Mouse (Mus musculus) megakaryocyte, embryonic 14.5 days (primary cell): ENCODE data around the gene Aqr. TPM values are rescaled to one million over a fixed set of nuclear protein-coding genes. Genes with fewer than 3 reads are reported as not detected.
"Not testable (repeated sequence)": the region's sequence is repeated elsewhere in the genome, so short reads cannot be mapped to it uniquely, and the experiment has no call there.

ENCODE experiments used
- H3K27me3 ChIP-seq: replicated peaks from 2 replicates; pipeline ENCODE3; 2012; ENCODE audit warnings: inconsistent platforms
- H3K36me3 ChIP-seq: replicated peaks from 2 replicates; pipeline ENCODE3; 2012; ENCODE audit warnings: low read length, inconsistent platforms, mixed read lengths
- H3K4me1 ChIP-seq: 2 replicates; pipeline ENCODE4 v1.6.1; 2012; ENCODE audit warnings: inconsistent platforms
- H3K4me3 ChIP-seq: replicated peaks from 2 replicates; pipeline ENCODE3; 2012; ENCODE audit warnings: moderate library complexity, mild to moderate bottlenecking, inconsistent platforms
- H3K9me3 ChIP-seq: 2 replicates; pipeline ENCODE4 v1.6.1; 2012; ENCODE audit warnings: inconsistent platforms
- FLI1 ChIP-seq: IDR thresholded peaks from 2 replicates; pipeline ENCODE4 v1.6.1; 2012; ENCODE audit warnings: low read length, inconsistent platforms, mixed read lengths
- GATA1 ChIP-seq: IDR thresholded peaks from 3 replicates; pipeline ENCODE4 v1.6.1; 2012; ENCODE audit warnings: mixed read lengths, low read length, inconsistent platforms, borderline replicate concordance
- polyA plus RNA-seq: library from polyadenylated mRNA; stranded (reverse); fragments of >175 nt; gene quantifications from 2 replicates; pipeline ENCODE4 v1.2.3, GENCODE M21; 2012; ENCODE audit warnings: low replicate concordance; ENCODE audit not compliant: insufficient read depth

Gene Aqr
- polyA plus RNA-seq: 1.2 and 2.8 TPM in 2 replicates

GRCm38 (mm10) chr2:114186924-114187323 lies at the start of gene Aqr:
Aqr (minus strand) TSS chr2:114187024.
- H3K27me3 ChIP-seq, H3K9me3 ChIP-seq, H3K36me3 ChIP-seq, H3K4me1 ChIP-seq, H3K4me3 ChIP-seq: not testable (repeated sequence)

GRCm38 (mm10) chr2:114236566-114236965 lies 49.7 kb upstream of the Aqr start:
- H3K4me3 ChIP-seq: no peak overlapping the region
- no peaks in the 10 kb centered on the region for H3K4me1 ChIP-seq
- no peaks in the 10 kb centered on the region for H3K36me3 ChIP-seq
- TF ChIP-seq FLI1 (no peak), GATA1 (no peak)
- H3K27me3 ChIP-seq: no peaks in the 10 kb centered on the region
- H3K9me3 ChIP-seq: no peaks in the 10 kb centered on the region

GRCm38 (mm10) chr2:114235584-114235983 lies 48.8 kb upstream of the Aqr start:
- Histone ChIP-seq H3K4me3 (no peak overlapping the region), H3K9me3 (no peaks in the 10 kb centered on the region), H3K36me3 (no peaks in the 10 kb centered on the region), H3K27me3 (no peaks in the 10 kb centered on the region), H3K4me1 (no peaks in the 10 kb centered on the region)
- TF ChIP-seq FLI1: no peak
- no peak for TF ChIP-seq GATA1

- H3K9me3 ChIP-seq: no peaks in the 10 kb centered on the region
- no peak overlapping the region for H3K4me3 ChIP-seq
- TF ChIP-seq FLI1: no peak
- no peak for TF ChIP-seq GATA1
- H3K27me3 ChIP-seq: no peaks in the 10 kb centered on the region
- H3K4me1 ChIP-seq: no peaks in the 10 kb centered on the region
- H3K36me3 ChIP-seq: no peaks in the 10 kb centered on the region
Measured at GRCm38 (mm10) chr2:114231248-114231647, 44.4 kb upstream of the Aqr start.

- Histone ChIP-seq H3K4me3 (no peak overlapping the region), H3K9me3 (no peaks in the 10 kb centered on the region), H3K36me3 (no peaks in the 10 kb centered on the region), H3K4me1 (no peaks in the 10 kb centered on the region), H3K27me3 (no peaks in the 10 kb centered on the region)
- TF ChIP-seq GATA1 (no peak), FLI1 (no peak)
Measured at GRCm38 (mm10) chr2:114228672-114229071, 41.8 kb upstream of the Aqr start.

DNA sequence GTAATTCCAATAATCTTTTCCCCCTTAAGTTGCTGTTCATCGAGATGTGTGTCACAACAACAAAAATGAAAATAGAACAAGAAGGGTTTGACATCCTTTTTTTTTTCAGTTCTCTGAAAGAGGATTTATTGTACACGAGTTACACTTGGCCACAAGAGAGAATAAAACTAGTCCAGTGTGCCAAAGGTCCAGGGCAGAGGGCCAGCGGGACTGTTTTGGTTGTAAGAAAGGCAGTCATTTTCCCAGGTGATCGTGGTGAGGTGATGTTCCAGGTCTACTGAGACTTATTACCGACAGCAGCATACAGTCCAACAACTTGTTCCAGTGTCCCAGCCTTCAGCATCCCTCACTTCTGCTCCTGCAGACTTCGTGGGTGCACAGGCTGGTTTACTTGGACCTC lies 18.2 kb upstream of the Aqr start:
- H3K4me1 ChIP-seq: peaks cover 13% of the 10 kb centered on the region
- peaks cover 1% of the 10 kb centered on the region for H3K27me3 ChIP-seq
- no peaks in the 10 kb centered on the region for H3K36me3 ChIP-seq
- TF ChIP-seq FLI1: no peak
- TF ChIP-seq GATA1: no peak
- no peaks in the 10 kb centered on the region for H3K9me3 ChIP-seq
- no peak overlapping the region for H3K4me3 ChIP-seq

- peak overlapping the region; percentile 97 for H3K4me3 ChIP-seq
- no peaks in the 10 kb centered on the region for H3K9me3 ChIP-seq
- H3K36me3 ChIP-seq: peaks cover 9% of the 10 kb centered on the region
- no peak for TF ChIP-seq FLI1
- no peak for TF ChIP-seq GATA1
- peaks cover 24% of the 10 kb centered on the region for H3K4me1 ChIP-seq
- peaks cover 1% of the 10 kb centered on the region for H3K27me3 ChIP-seq
Measured at GRCm38 (mm10) chr2:114201574-114201973, 14.8 kb upstream of the Aqr start.

DNA sequence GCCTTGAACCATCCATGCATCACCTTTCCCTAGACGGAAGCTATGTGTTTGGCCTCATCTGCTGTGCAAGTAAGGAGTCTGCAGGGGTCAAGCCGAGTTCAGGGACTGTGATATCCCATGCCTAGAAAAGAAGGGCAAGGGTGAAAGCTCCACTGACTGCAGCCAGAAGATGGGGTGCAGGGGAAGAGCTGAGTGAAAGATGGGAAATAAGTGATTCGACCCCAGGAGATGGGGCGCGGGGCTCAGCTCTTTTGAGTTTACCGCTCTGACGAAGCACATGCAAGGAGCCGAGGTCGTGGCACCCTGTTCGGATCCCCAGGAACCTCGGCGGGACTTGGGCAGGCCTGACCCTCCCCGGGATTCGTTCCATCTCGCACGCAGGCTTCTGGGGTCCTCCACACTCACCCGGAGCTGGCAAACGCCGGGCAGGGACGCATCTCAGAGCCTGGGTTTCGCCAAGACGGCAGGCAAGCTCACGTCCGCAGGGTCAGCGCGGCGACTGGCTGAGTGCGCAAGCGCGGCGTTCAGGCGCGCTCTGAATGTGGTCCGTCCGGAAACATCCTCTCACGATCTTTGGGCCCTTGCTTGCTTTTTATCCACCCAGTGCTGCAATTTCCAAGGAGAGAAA lies 14.2 kb upstream of the Aqr start, which contains the start of gene Zfp770:
Gene Zfp770, minus strand, starts transcription at position 538 of the 628 bp plus-strand sequence.
- Histone ChIP-seq H3K4me1 (peaks cover 24% of the 10 kb centered on the region), H3K9me3 (no peaks in the 10 kb centered on the region), H3K27me3 (peaks cover 1% of the 10 kb centered on the region), H3K4me3 (peak within 1 kb of the TSS; percentile 97), H3K36me3 (peaks cover 14% of the 10 kb centered on the region)
- no peak for TF ChIP-seq FLI1
- no peak for TF ChIP-seq GATA1

GRCm38 (mm10) chr2:114196421-114196820 lies 9.6 kb upstream of the Aqr start:
- Histone ChIP-seq H3K4me3 (no peak overlapping the region), H3K9me3 (no peaks in the 10 kb centered on the region), H3K4me1 (peaks cover 30% of the 10 kb centered on the region), H3K27me3 (no peaks in the 10 kb centered on the region), H3K36me3 (peaks cover 29% of the 10 kb centered on the region)
- TF ChIP-seq GATA1 (no peak), FLI1 (no peak)

GRCm38 (mm10) chr2:114177802-114178733 lies 8.8 kb downstream of the Aqr start:
- Histone ChIP-seq H3K27me3 (peaks cover 5% of the 10 kb centered on the region), H3K4me1 (peaks cover 14% of the 10 kb centered on the region), H3K4me3 (no peak overlapping the region), H3K36me3 (no peaks in the 10 kb centered on the region), H3K9me3 (no peaks in the 10 kb centered on the region)
- TF ChIP-seq GATA1: no peak
- no peak for TF ChIP-seq FLI1
